Comparison of ENCODE assay signal across 28 mouse cellular contexts in the genomic region with DNA sequence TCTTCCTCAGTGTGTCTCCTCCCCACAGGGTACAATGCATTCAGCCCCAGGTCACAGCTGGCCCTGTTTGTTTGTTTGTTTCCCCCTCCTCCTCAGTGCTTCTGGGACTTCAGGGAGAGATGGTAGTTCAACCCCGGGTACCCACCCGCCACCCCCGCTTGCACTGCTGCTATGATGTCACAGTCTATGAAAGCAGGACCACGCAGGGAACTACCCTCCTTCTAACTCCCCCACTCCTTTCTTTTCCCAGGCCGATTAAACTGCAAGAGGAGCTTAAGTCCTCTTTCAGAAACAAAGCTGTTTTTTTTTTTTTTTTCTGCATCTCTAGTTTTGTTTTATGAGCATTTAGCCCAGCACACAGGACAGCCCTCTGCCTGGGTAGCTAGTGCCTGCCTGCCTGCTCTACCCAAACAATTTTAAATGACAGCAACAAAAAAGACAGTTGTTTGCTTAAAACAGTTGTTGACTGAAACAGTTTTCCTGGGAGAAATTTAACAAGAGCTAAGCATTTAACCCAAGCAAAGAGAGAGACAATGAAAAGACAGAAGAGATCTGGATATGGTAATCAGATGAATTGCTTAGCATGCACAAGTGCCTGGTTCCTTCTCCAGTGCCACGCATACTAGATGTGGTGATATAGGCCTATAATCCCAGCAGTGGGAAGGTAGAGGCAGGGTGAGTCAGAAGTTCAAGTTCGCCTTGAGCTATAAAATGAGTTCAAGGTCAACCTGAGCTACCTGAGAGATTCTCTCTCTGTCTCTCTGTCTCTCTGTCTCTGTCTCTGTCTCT.
DNase-seq lines count a peak whose midpoint lies in the region; ATAC-seq and TF ChIP-seq lines count a peak whose summit lies in the region.
"Had no signal": no experiment of that assay in that cellular context is flagged by ENCODE, and none has a peak within 500 bp of the region (broad histone marks: within the 10 kb centered on the region; RNA-seq: fewer than 3 reads in every experiment).

No protein-coding gene starts in this region.

- no peaks in the 10 kb centered on the region for H3K9me3 ChIP-seq in hindbrain, embryonic 13.5 days
- no peaks in the 10 kb centered on the region for H3K9me3 ChIP-seq in hindbrain, postnatal 0 days (ENCODE audit: low read length)
- no peaks in the 10 kb centered on the region for H3K9me3 ChIP-seq in forebrain, embryonic 11.5 days (ENCODE audit: control insufficient read depth, low read length)
- H3K9me3 ChIP-seq in forebrain, embryonic 15.5 days: no peaks in the 10 kb centered on the region
- no peaks in the 10 kb centered on the region for H3K9me3 ChIP-seq in midbrain, embryonic 16.5 days (replicated peaks; ENCODE audit: control insufficient read depth, low read length, poor library complexity, severe bottlenecking)
- no peaks in the 10 kb centered on the region for H3K9me3 ChIP-seq in kidney, embryonic 15.5 days (replicated peaks)
- H3K9me3 ChIP-seq: embryonic facial prominence, embryonic 12.5 days; intestine, embryonic 15.5 days; liver, embryonic 13.5 days had no signal

- H3K27me3 ChIP-seq in hindbrain, embryonic 13.5 days: no peaks in the 10 kb centered on the region
- H3K27me3 ChIP-seq in hindbrain, postnatal 0 days (ENCODE audit: insufficient read depth, low read length): no peaks in the 10 kb centered on the region
- H3K27me3 ChIP-seq in forebrain, embryonic 11.5 days (ENCODE audit: control insufficient read depth, insufficient read depth, low read length): no peaks in the 10 kb centered on the region
- H3K27me3 ChIP-seq in forebrain, embryonic 15.5 days: no peaks in the 10 kb centered on the region
- no peaks in the 10 kb centered on the region for H3K27me3 ChIP-seq in midbrain, embryonic 16.5 days (ENCODE audit: control insufficient read depth, insufficient read depth, low read depth, low read length)
- H3K27me3 ChIP-seq in kidney, embryonic 15.5 days: no peaks in the 10 kb centered on the region
- H3K27me3 ChIP-seq: CH12.LX; embryonic facial prominence, embryonic 12.5 days; intestine, embryonic 15.5 days; liver, embryonic 13.5 days had no signal

- H3K4me2 ChIP-seq in hindbrain, embryonic 13.5 days: no peak overlapping the region
- no peak overlapping the region for H3K4me2 ChIP-seq in hindbrain, postnatal 0 days (ENCODE audit: low read depth, low read length)
- no peak overlapping the region for H3K4me2 ChIP-seq in forebrain, embryonic 11.5 days (ENCODE audit: low read depth, low read length, severe bottlenecking)
- no peak overlapping the region for H3K4me2 ChIP-seq in forebrain, embryonic 15.5 days (replicated peaks)
- H3K4me2 ChIP-seq in midbrain, embryonic 16.5 days (ENCODE audit: low read length): no peak overlapping the region
- H3K4me2 ChIP-seq in kidney, embryonic 15.5 days: no peak overlapping the region
- H3K4me2 ChIP-seq: embryonic facial prominence, embryonic 12.5 days; heart, embryonic 11.5 days; hindbrain, embryonic 14.5 days; intestine, embryonic 15.5 days; liver, embryonic 13.5 days had no signal

- no peak for TF ChIP-seq CTCF in hindbrain, postnatal 0 days (IDR thresholded peaks at IDR 0.05; ENCODE audit: low read depth)

- peak overlapping the region; percentile 1; the same call in 1 of the 2 replicates for H3K27ac ChIP-seq in hindbrain, embryonic 13.5 days
- H3K27ac ChIP-seq in hindbrain, postnatal 0 days: no peak overlapping the region
- H3K27ac ChIP-seq in forebrain, embryonic 11.5 days (ENCODE audit: low read depth, low read length): peak overlapping the region; percentile 41; the same call in 1 of the 2 replicates
- H3K27ac ChIP-seq in forebrain, embryonic 15.5 days (replicated peaks): peak overlapping the region; percentile 20; the same call in 1 of the 2 replicates
- peak overlapping the region; percentile 33 for H3K27ac ChIP-seq in midbrain, embryonic 16.5 days (ENCODE audit: low read length)
- no peak overlapping the region for H3K27ac ChIP-seq in kidney, embryonic 15.5 days
- H3K27ac ChIP-seq: embryonic facial prominence, embryonic 12.5 days; hindbrain, embryonic 14.5 days; intestine, embryonic 15.5 days; left cerebral cortex, adult 2 months; liver, embryonic 13.5 days had no signal

- no peak for ATAC-seq in hindbrain, embryonic 13.5 days (ENCODE audit: low FRiP score)
- no peak for ATAC-seq in hindbrain, postnatal 0 days
- peak; percentile 72 for ATAC-seq in forebrain, embryonic 11.5 days (replicated peaks; ENCODE audit: low FRiP score)
- ATAC-seq in forebrain, embryonic 15.5 days (replicated peaks): peak; percentile 77
- no peak for ATAC-seq in midbrain, embryonic 16.5 days
- ATAC-seq in kidney, embryonic 15.5 days (replicated peaks; ENCODE audit: low FRiP score): no peak
- ATAC-seq: intestine, embryonic 15.5 days; Patski had no signal

- no peaks in the 10 kb centered on the region for H3K36me3 ChIP-seq in hindbrain, embryonic 13.5 days
- H3K36me3 ChIP-seq in hindbrain, postnatal 0 days (ENCODE audit: insufficient read depth, low read length): no peaks in the 10 kb centered on the region
- H3K36me3 ChIP-seq in forebrain, embryonic 11.5 days (ENCODE audit: control insufficient read depth, insufficient read depth, low read length): no peaks in the 10 kb centered on the region
- H3K36me3 ChIP-seq in forebrain, embryonic 15.5 days: no peaks in the 10 kb centered on the region
- no peaks in the 10 kb centered on the region for H3K36me3 ChIP-seq in midbrain, embryonic 16.5 days (ENCODE audit: control insufficient read depth, insufficient read depth, low read length)
- no peaks in the 10 kb centered on the region for H3K36me3 ChIP-seq in kidney, embryonic 15.5 days
- H3K36me3 ChIP-seq: embryonic facial prominence, embryonic 12.5 days; G1E; intestine, embryonic 15.5 days; liver, embryonic 13.5 days had no signal

- no peak overlapping the region for H3K9ac ChIP-seq in hindbrain, embryonic 13.5 days
- H3K9ac ChIP-seq in hindbrain, postnatal 0 days (replicated peaks; ENCODE audit: low read length): no peak overlapping the region
- H3K9ac ChIP-seq in forebrain, embryonic 11.5 days (ENCODE audit: low read length): peak overlapping the region; percentile 16; the same call in 1 of the 2 replicates
- no peak overlapping the region for H3K9ac ChIP-seq in forebrain, embryonic 15.5 days (replicated peaks)
- no peak overlapping the region for H3K9ac ChIP-seq in midbrain, embryonic 16.5 days (ENCODE audit: low read depth, low read length)
- no peak overlapping the region for H3K9ac ChIP-seq in kidney, embryonic 15.5 days
- H3K9ac ChIP-seq: embryonic facial prominence, embryonic 12.5 days; hindbrain, embryonic 14.5 days; intestine, embryonic 15.5 days; liver, embryonic 13.5 days had no signal

- no peak for DNase-seq in hindbrain, postnatal 0 days (ENCODE audit: low spot score)
- DNase-seq in forebrain, embryonic 11.5 days (ENCODE audit: low spot score): peak; percentile 53
- DNase-seq in cerebellum, postnatal 14 days: no peak
- DNase-seq: adrenal gland, adult 8-10 months; B cell, adult 2 months; cerebellum, adult 18-20 months; cerebellum, postnatal 25 days; gastrocnemius, postnatal 10 days; kidney, adult 9 months; kidney, postnatal 4 days; liver, embryonic 13.5 days; lung, adult 2 months; lung, postnatal 14 days; right cerebral cortex, postnatal 25 days; spleen, adult 18-20 months had no signal

- WGBS in hindbrain, embryonic 13.5 days: 33% methylated on average over 7 of the region's 7 CpGs
- 33% methylated on average over 7 of the region's 7 CpGs for WGBS in hindbrain, postnatal 0 days
- 27% methylated on average over 7 of the region's 7 CpGs for WGBS in forebrain, embryonic 11.5 days
- WGBS in forebrain, embryonic 15.5 days: 13% methylated on average over 7 of the region's 7 CpGs
- 25% methylated on average over 7 of the region's 7 CpGs for WGBS in midbrain, embryonic 16.5 days
- 52% methylated on average over 7 of the region's 7 CpGs for WGBS in kidney, embryonic 15.5 days

- H3K4me3 ChIP-seq in hindbrain, embryonic 13.5 days: no peak overlapping the region
- no peak overlapping the region for H3K4me3 ChIP-seq in hindbrain, postnatal 0 days (ENCODE audit: low read length)
- H3K4me3 ChIP-seq in forebrain, embryonic 11.5 days (ENCODE audit: low read depth, low read length): no peak overlapping the region
- no peak overlapping the region for H3K4me3 ChIP-seq in forebrain, embryonic 15.5 days
- H3K4me3 ChIP-seq in midbrain, embryonic 16.5 days (ENCODE audit: low read depth, low read length): no peak overlapping the region
- H3K4me3 ChIP-seq in kidney, embryonic 15.5 days (replicated peaks): no peak overlapping the region
- H3K4me3 ChIP-seq: embryonic facial prominence, embryonic 12.5 days; erythroblast, embryonic 14.5 days; intestine, embryonic 15.5 days; left cerebral cortex, adult 2 months; liver, embryonic 13.5 days had no signal

- peaks cover 10% of the 10 kb centered on the region; the same call in 1 of the 2 replicates for H3K4me1 ChIP-seq in hindbrain, embryonic 13.5 days (replicated peaks)
- H3K4me1 ChIP-seq in hindbrain, postnatal 0 days (ENCODE audit: insufficient read depth, low read length): no peaks in the 10 kb centered on the region
- H3K4me1 ChIP-seq in forebrain, embryonic 11.5 days (replicated peaks; ENCODE audit: control insufficient read depth, insufficient read depth, low read length): peaks cover 5% of the 10 kb centered on the region; the same call in 1 of the 2 replicates
- peaks cover 13% of the 10 kb centered on the region; the same call in 1 of the 2 replicates for H3K4me1 ChIP-seq in forebrain, embryonic 15.5 days
- H3K4me1 ChIP-seq in midbrain, embryonic 16.5 days (ENCODE audit: control insufficient read depth, insufficient read depth, low read length): peaks cover 5% of the 10 kb centered on the region
- H3K4me1 ChIP-seq in kidney, embryonic 15.5 days: no peaks in the 10 kb centered on the region
- H3K4me1 ChIP-seq: embryonic facial prominence, embryonic 12.5 days; intestine, embryonic 15.5 days; liver, embryonic 13.5 days had no signal

Comparison
In these comparisons a context has a peak if more than half of its experiments do, and no peak if none do; other contexts are left out.
1. H3K27ac ChIP-seq: peak in hindbrain, embryonic 13.5 days (single experiment), forebrain, embryonic 11.5 days (single experiment), forebrain, embryonic 15.5 days (single experiment) and midbrain, embryonic 16.5 days (single experiment); none in hindbrain, postnatal 0 days (single experiment) and kidney, embryonic 15.5 days (single experiment).
2. ATAC-seq: peak in forebrain, embryonic 11.5 days (single experiment) and forebrain, embryonic 15.5 days (single experiment); none in hindbrain, embryonic 13.5 days (single experiment), hindbrain, postnatal 0 days (single experiment), midbrain, embryonic 16.5 days (single experiment) and kidney, embryonic 15.5 days (single experiment).